Mouse (Mus musculus): ENCODE results near the gene Ube2o. TPM values are rescaled to one million over a fixed set of nuclear protein-coding genes. Genes with fewer than 3 reads are reported as not detected.
A peak's percentile ranks its signal among the peaks of the same experiment; 100 is the strongest.
"Not testable (repeated sequence)": the region's sequence is repeated elsewhere in the genome, so short reads cannot be mapped to it uniquely, and the experiment has no call there.

Gene Ube2o
- polyA plus RNA-seq, 1 experiment: 43.6 TPM

GRCm38 (mm10) chr11:116616438-116617118 is 35.3 kb upstream of the Ube2o start:
- H3K9ac ChIP-seq (ENCODE audit: low read depth, poor library complexity, severe bottlenecking): no peak overlapping the region
- H3K27ac ChIP-seq (ENCODE audit: insufficient read depth, low read length): peak overlapping the region; percentile 5; the same call in 1 of the 2 replicates
- H3K27me3 ChIP-seq (ENCODE audit: control insufficient read depth, insufficient read depth, low read length, poor library complexity, severe bottlenecking): no peaks in the 10 kb centered on the region
- H3K4me3 ChIP-seq (ENCODE audit: low read depth, low read length): no peak overlapping the region
- H3K36me3 ChIP-seq (ENCODE audit: control insufficient read depth, insufficient read depth, low read length, poor library complexity, severe bottlenecking): no peaks in the 10 kb centered on the region
- TF ChIP-seq POLR2A (IDR thresholded peaks at IDR 0.05; ENCODE audit: insufficient read depth, low read length): no peak
- TF ChIP-seq CTCF (IDR thresholded peaks at IDR 0.05; ENCODE audit: low read depth, low read length): no peak
- TF ChIP-seq EP300 (IDR thresholded peaks at IDR 0.05; ENCODE audit: insufficient read depth, low read depth, low read length): no peak
- H3K4me1 ChIP-seq (ENCODE audit: control insufficient read depth, insufficient read depth, low read length): peaks cover 13% of the 10 kb centered on the region
- H3K9me3 ChIP-seq (replicated peaks; ENCODE audit: control insufficient read depth, insufficient read depth, low read length, poor library complexity, severe bottlenecking): no peaks in the 10 kb centered on the region

- H3K27ac ChIP-seq (ENCODE audit: insufficient read depth, low read length): peak overlapping the region; percentile 19; the same call in 1 of the 2 replicates
- no peak overlapping the region for H3K4me3 ChIP-seq (ENCODE audit: low read depth, low read length)
These were observed 34.6 kb upstream of the Ube2o start for GRCm38 (mm10) chr11:116615735-116616437.

GRCm38 (mm10) chr11:116613234-116613633 is 32.0 kb upstream of the Ube2o start:
- Histone ChIP-seq H3K36me3 (ENCODE audit: control insufficient read depth, insufficient read depth, low read length, poor library complexity, severe bottlenecking) (no peaks in the 10 kb centered on the region), H3K9ac (ENCODE audit: low read depth, poor library complexity, severe bottlenecking) (no peak overlapping the region), H3K4me1 (ENCODE audit: control insufficient read depth, insufficient read depth, low read length) (peaks cover 10% of the 10 kb centered on the region), H3K27ac (ENCODE audit: insufficient read depth, low read length) (no peak overlapping the region), H3K4me3 (ENCODE audit: low read depth, low read length) (no peak overlapping the region), H3K9me3 (replicated peaks; ENCODE audit: control insufficient read depth, insufficient read depth, low read length, poor library complexity, severe bottlenecking) (no peaks in the 10 kb centered on the region), H3K27me3 (ENCODE audit: control insufficient read depth, insufficient read depth, low read length, poor library complexity, severe bottlenecking) (no peaks in the 10 kb centered on the region)
- TF ChIP-seq CTCF (IDR thresholded peaks at IDR 0.05; ENCODE audit: low read depth, low read length): no peak
- no peak for TF ChIP-seq POLR2A (IDR thresholded peaks at IDR 0.05; ENCODE audit: insufficient read depth, low read length)
- TF ChIP-seq EP300 (IDR thresholded peaks at IDR 0.05; ENCODE audit: insufficient read depth, low read depth, low read length): no peak

More at GRCm38 (mm10) chr11:116615735-116616437, 34.6 kb upstream of the Ube2o start:
- TF ChIP-seq POLR2A (IDR thresholded peaks at IDR 0.05; ENCODE audit: insufficient read depth, low read length) (no peak), EP300 (IDR thresholded peaks at IDR 0.05; ENCODE audit: insufficient read depth, low read depth, low read length) (0 out of 2 replicates have a peak, but pooled peaks have one; percentile 69), CTCF (IDR thresholded peaks at IDR 0.05; ENCODE audit: low read depth, low read length) (peak; percentile 31)
- Histone ChIP-seq H3K27me3 (ENCODE audit: control insufficient read depth, insufficient read depth, low read length, poor library complexity, severe bottlenecking) (no peaks in the 10 kb centered on the region), H3K4me1 (ENCODE audit: control insufficient read depth, insufficient read depth, low read length) (peaks cover 13% of the 10 kb centered on the region), H3K9ac (ENCODE audit: low read depth, poor library complexity, severe bottlenecking) (no peak overlapping the region), H3K36me3 (ENCODE audit: control insufficient read depth, insufficient read depth, low read length, poor library complexity, severe bottlenecking) (no peaks in the 10 kb centered on the region), H3K9me3 (replicated peaks; ENCODE audit: control insufficient read depth, insufficient read depth, low read length, poor library complexity, severe bottlenecking) (no peaks in the 10 kb centered on the region)

- no peak for TF ChIP-seq EP300 (IDR thresholded peaks at IDR 0.05; ENCODE audit: insufficient read depth, low read depth, low read length)
- Histone ChIP-seq H3K4me3 (ENCODE audit: low read depth, low read length) (no peak overlapping the region), H3K27ac (ENCODE audit: insufficient read depth, low read length) (no peak overlapping the region), H3K36me3 (ENCODE audit: control insufficient read depth, insufficient read depth, low read length, poor library complexity, severe bottlenecking) (no peaks in the 10 kb centered on the region), H3K27me3 (ENCODE audit: control insufficient read depth, insufficient read depth, low read length, poor library complexity, severe bottlenecking) (no peaks in the 10 kb centered on the region), H3K9me3 (replicated peaks; ENCODE audit: control insufficient read depth, insufficient read depth, low read length, poor library complexity, severe bottlenecking) (no peaks in the 10 kb centered on the region), H3K9ac (ENCODE audit: low read depth, poor library complexity, severe bottlenecking) (no peak overlapping the region), H3K4me1 (ENCODE audit: control insufficient read depth, insufficient read depth, low read length) (peaks cover 12% of the 10 kb centered on the region)
These were observed 31.3 kb upstream of the Ube2o start for GRCm38 (mm10) chr11:116612554-116612953.

- Histone ChIP-seq H3K27ac (ENCODE audit: insufficient read depth, low read length) (no peak overlapping the region), H3K4me3 (ENCODE audit: low read depth, low read length) (no peak overlapping the region), H3K27me3 (ENCODE audit: control insufficient read depth, insufficient read depth, low read length, poor library complexity, severe bottlenecking) (no peaks in the 10 kb centered on the region), H3K4me1 (ENCODE audit: control insufficient read depth, insufficient read depth, low read length) (peaks cover 9% of the 10 kb centered on the region), H3K36me3 (ENCODE audit: control insufficient read depth, insufficient read depth, low read length, poor library complexity, severe bottlenecking) (no peaks in the 10 kb centered on the region), H3K9me3 (replicated peaks; ENCODE audit: control insufficient read depth, insufficient read depth, low read length, poor library complexity, severe bottlenecking) (no peaks in the 10 kb centered on the region), H3K9ac (ENCODE audit: low read depth, poor library complexity, severe bottlenecking) (no peak overlapping the region)
- TF ChIP-seq POLR2A (IDR thresholded peaks at IDR 0.05; ENCODE audit: insufficient read depth, low read length) (no peak), CTCF (IDR thresholded peaks at IDR 0.05; ENCODE audit: low read depth, low read length) (no peak), EP300 (IDR thresholded peaks at IDR 0.05; ENCODE audit: insufficient read depth, low read depth, low read length) (no peak)
These were observed 30.6 kb upstream of the Ube2o start for GRCm38 (mm10) chr11:116611883-116612282.

GRCm38 (mm10) chr11:116611168-116611567 is 29.9 kb upstream of the Ube2o start:
- H3K9ac ChIP-seq (ENCODE audit: low read depth, poor library complexity, severe bottlenecking); H3K36me3 ChIP-seq (ENCODE audit: control insufficient read depth, insufficient read depth, low read length, poor library complexity, severe bottlenecking); H3K9me3 ChIP-seq (replicated peaks; ENCODE audit: control insufficient read depth, insufficient read depth, low read length, poor library complexity, severe bottlenecking); H3K4me3 ChIP-seq (ENCODE audit: low read depth, low read length); H3K4me1 ChIP-seq (ENCODE audit: control insufficient read depth, insufficient read depth, low read length); H3K27me3 ChIP-seq (ENCODE audit: control insufficient read depth, insufficient read depth, low read length, poor library complexity, severe bottlenecking); H3K27ac ChIP-seq (ENCODE audit: insufficient read depth, low read length): not testable (repeated sequence)

All from ES-Bruce4 (cell line).